Mouse (Mus musculus): Measurements from ENCODE around the gene Arl6ip4.

The Arl6ip4 gene

GRCm38 (mm10) chr5:124150895-124151294 lies 35.0 kb downstream of the Arl6ip4 start:
- DNase-seq (ENCODE audit: low spot score) = no peak

- DNase-seq (ENCODE audit: low spot score) = no peak
Measured at GRCm38 (mm10) chr5:124152734-124153133, 36.8 kb downstream of the Arl6ip4 start.

GRCm38 (mm10) chr5:124155943-124156342 lies 40.1 kb downstream of the Arl6ip4 start:
- no peak for DNase-seq (ENCODE audit: low spot score)

GRCm38 (mm10) chr5:124158305-124158704 lies 42.4 kb downstream of the Arl6ip4 start:
- DNase-seq (ENCODE audit: low spot score) = no peak

GRCm38 (mm10) chr5:124159453-124159852 lies 43.6 kb downstream of the Arl6ip4 start:
- no peak for DNase-seq (ENCODE audit: low spot score)

- DNase-seq (ENCODE audit: low spot score) = no peak
Measured at GRCm38 (mm10) chr5:124161831-124162230, 45.9 kb downstream of the Arl6ip4 start.

GRCm38 (mm10) chr5:124162577-124162976 lies 46.7 kb downstream of the Arl6ip4 start:
- peak; percentile 73 for DNase-seq (ENCODE audit: low spot score)

- no peak for DNase-seq (ENCODE audit: low spot score)
Measured at GRCm38 (mm10) chr5:124163445-124163844, 47.6 kb downstream of the Arl6ip4 start.

GRCm38 (mm10) chr5:124165622-124166570 lies 50.0 kb downstream of the Arl6ip4 start:
- DNase-seq (ENCODE audit: low spot score) = no peak

GRCm38 (mm10) chr5:124166741-124167140 lies 50.9 kb downstream of the Arl6ip4 start:
- DNase-seq (ENCODE audit: low spot score) = no peak

- DNase-seq (ENCODE audit: low spot score) = no peak
Measured at GRCm38 (mm10) chr5:124167621-124168020, 51.7 kb downstream of the Arl6ip4 start.
